Mouse (Mus musculus) E14TG2a.4 (cell line): ENCODE data around the gene Fgf18.

Experiments
- CTCF ChIP-seq: conservative IDR thresholded peaks from 2 replicates; pipeline ENCODE4 v1.5.1; 2014; ENCODE audit warnings: low read length
- POU5F1 ChIP-seq: IDR thresholded peaks from 2 replicates; pipeline ENCODE4 v1.6.1; 2014; ENCODE audit warnings: low read length, borderline replicate concordance

DNA sequence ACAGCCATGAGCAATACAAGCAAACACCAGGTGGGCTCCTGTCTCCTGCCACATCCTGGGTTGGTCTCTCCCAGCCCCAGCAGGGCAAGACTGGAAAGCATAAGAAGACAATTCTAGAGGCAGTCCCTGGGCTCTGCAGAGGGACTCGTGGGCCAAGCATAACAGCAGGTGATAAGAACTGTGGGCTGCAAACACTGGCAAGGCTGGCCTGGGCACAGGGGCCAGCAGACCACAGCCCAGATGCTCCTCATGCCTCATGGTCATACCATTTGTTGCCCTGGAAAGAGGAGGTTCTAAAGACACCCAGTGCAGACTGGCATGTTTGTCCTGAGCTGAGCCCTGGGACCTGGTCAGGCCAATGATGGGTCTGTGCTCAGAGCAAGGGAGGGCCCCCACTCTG, 59.0 kb downstream of the Fgf18 start:
- TF ChIP-seq CTCF (no peak), POU5F1 (no peak)
